Mouse (Mus musculus) large intestine, adult 2 months (tissue): Measurements from ENCODE around the gene Mapkapk2. TPM values are rescaled to one million over a fixed set of nuclear protein-coding genes. Genes with fewer than 3 reads are reported as not detected.
"Not testable (repeated sequence)": the region's sequence is repeated elsewhere in the genome, so short reads cannot be mapped to it uniquely, and the experiment has no call there.

Source experiments
- DNase-seq: peaks from one replicate; pipeline ENCODE4 v3.0.0-alpha.2; 2012; ENCODE audit warnings: low read depth, low spot score
- WGBS: fragments of 180-500 bp; shearing (Covaris S2); methylation state at CpG from one replicate; pipeline ENCODE4 v1.1.7; 2018; 5-methylcytosine and 5-hydroxymethylcytosine counted together
- polyA plus RNA-seq: library from polyadenylated mRNA; depleted of rRNA; stranded (reverse); fragments of >200 nt; gene quantifications from 2 replicates; pipeline ENCODE4 v1.2.3, GENCODE M21; 2012; rRNA removed

The Mapkapk2 gene
- 61.9 and 66.6 TPM in 2 replicates for polyA plus RNA-seq

GRCm38 (mm10) chr1:131097700-131098094 is at the start of gene Mapkapk2:
Mapkapk2 (minus strand) TSS chr1:131097826.
- WGBS: 1% methylated on average over 32 of the region's 32 CpGs
- peak; percentile 80 for DNase-seq

DNA sequence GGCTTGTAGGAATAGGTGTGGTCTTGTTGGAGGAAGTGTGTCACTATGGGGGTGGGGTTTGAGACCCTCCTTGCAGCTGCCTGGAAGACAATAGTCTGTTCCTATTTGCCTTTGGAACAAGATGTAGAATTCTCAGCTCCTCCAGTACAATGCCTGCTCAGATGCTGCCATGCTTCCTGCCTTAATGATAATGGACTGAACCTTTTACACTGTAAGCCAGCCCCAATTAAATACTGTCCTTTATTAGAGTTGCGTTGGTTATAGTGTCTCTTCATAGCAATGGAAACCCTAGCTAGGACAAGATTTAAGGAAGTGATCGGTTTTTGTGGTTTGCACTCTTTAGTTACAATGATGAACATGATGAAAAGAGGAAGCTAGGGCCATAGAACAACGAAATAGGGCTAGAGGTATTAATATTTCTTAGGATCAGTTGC is 48.6 kb upstream of the Mapkapk2 start:
- DNase-seq: no peak
- WGBS: 79% methylated on average over 3 of the region's 3 CpGs

DNA sequence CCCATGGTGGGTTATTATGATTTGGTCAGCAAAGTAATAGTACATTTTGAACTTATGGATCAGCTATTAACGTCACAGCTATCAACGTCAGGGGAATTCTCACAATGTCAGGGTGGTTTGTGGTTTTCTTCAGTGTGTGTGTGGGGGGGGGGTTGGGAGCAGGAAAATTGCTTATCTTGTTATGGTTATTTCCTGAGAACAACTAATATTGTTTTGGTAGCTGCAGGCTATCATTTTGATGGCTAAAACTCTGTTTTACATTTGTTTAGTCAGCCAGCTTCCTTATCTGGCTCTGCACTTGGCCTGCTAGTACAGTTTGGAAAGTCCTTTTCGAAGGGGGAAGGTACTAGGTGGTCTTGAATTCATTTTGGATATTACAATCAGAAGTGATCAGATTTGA is 47.6 kb upstream of the Mapkapk2 start:
- 95% methylated on average over 3 of the region's 3 CpGs for WGBS
- not testable (repeated sequence) for DNase-seq

DNA sequence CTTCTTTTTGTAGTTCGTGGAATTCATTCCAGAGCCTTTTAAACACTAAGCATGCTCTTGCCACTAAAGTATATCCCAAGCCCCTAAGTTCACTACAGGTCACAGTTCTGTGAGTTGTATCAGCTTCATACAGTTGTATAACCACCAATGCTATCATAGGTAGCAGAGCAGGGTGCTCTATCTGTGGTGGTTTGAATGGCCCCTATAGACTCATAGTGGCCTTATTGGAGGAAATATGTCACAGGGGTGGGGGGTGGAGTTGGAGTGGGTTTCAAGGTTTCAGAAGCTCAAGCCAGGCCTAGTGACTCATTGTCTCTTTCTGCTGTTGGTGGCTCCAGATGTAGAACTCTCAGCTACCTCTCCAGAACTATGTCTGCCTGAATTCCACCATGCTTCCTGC is 44.8 kb upstream of the Mapkapk2 start:
- DNase-seq: no peak
- WGBS: 79% methylated on average over 1 of the region's 1 CpGs

DNA sequence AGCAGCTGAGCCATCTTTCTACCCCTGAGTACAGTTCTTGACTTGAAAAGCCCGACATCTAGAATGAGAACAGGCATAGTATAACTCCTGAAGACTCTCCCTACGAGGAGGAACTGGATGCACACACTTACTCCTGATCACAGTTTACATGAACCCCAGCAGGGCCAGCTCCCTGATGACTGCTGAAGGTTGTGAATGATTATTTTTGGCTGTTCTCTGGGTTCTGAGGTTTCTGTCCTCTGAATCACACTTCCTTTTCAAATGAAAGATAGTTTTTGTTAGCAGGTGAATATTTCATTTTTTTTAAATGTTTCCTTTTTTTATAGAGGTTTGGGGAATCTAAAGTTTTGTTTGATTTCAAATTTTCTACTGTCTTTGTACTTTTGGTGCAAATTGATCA is 43.8 kb upstream of the Mapkapk2 start:
- 49% methylated on average over 2 of the region's 2 CpGs for WGBS
- no peak for DNase-seq

DNA sequence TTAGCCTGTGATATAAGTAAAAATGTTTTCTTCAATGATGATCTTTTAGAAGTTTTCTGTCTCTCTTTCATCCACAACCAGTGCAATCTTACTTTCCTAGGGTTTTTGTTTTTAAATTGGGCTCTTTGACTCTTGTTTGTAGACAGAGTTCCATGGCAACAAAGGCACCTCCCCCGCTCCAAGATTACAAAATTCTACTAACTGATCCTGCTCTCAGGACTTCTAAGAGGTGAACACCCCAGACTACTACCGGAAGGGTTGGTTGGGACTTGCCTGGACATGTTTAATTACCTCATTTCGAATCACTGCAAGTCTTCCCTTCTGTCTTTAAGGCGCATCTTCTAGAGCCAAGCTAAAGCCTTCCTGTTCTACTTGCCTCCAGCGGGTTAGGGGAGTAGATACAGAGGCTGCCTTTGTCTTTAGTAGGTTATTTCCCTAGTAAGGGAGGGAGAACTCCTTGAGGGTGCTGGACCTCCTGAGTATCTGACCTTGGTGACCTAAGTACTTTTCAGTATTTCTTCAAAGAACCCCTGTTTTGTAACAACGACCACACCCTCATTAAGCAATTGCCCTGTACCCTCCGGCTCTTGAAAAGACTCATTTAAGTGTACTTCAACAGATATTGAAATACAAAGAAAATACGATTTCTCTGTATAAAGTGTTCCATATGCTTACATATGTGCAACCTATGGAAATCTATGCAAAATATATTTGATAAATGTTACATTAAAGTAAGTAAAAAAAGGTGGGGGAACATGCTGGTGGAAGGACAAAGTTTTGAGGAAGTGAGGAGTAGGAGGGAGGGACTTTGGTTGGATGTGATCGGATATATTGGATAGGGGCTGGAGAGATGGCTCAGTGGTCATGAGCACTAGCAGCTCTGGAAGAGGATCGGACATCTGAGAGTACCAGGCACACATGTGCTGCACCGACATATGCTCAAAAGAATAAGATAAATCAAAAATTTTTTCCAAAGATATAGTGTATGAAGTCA is 41.8 kb upstream of the Mapkapk2 start:
- 44% methylated on average over 11 of the region's 11 CpGs for WGBS
- DNase-seq: no peak

- peak; percentile 76 for DNase-seq
- under 1% methylated on average over 49 of the region's 49 CpGs for WGBS
Measured at GRCm38 (mm10) chr1:131138191-131139016, 40.8 kb upstream of the Mapkapk2 start, which contains the start of gene Dyrk3. Dyrk3 (minus strand) TSS chr1:131138340.

DNA sequence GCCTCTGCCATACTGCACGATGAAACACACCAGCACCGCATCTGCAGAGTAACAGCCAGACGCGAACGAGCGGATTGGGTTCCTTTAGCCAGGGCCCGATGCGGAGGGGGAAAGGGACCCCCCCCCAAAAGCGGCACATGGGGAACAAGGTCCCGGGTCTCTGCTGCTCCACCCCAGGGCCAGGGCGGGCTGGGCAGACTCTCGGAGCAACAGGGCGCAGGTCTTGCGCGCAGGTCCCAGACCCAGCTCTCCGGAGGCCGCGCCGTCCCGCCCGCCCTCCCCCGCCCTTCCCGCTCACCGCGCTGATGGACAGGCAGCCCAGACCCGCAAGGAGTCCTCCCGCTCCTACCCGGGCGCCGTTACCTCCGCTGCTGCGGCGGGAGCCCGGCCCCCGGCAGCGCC is 40.1 kb upstream of the Mapkapk2 start:
- no peak for DNase-seq
- WGBS: 3% methylated on average over 35 of the region's 36 CpGs

GRCm38 (mm10) chr1:131137111-131137510 is 39.5 kb upstream of the Mapkapk2 start:
- WGBS: 42% methylated on average over 5 of the region's 5 CpGs
- no peak for DNase-seq

GRCm38 (mm10) chr1:131135960-131136629 is 38.5 kb upstream of the Mapkapk2 start:
- no peak for DNase-seq
- WGBS: 77% methylated on average over 10 of the region's 10 CpGs

GRCm38 (mm10) chr1:131134942-131135522 is 37.4 kb upstream of the Mapkapk2 start:
- WGBS: 67% methylated on average over 8 of the region's 8 CpGs
- no peak for DNase-seq

DNA sequence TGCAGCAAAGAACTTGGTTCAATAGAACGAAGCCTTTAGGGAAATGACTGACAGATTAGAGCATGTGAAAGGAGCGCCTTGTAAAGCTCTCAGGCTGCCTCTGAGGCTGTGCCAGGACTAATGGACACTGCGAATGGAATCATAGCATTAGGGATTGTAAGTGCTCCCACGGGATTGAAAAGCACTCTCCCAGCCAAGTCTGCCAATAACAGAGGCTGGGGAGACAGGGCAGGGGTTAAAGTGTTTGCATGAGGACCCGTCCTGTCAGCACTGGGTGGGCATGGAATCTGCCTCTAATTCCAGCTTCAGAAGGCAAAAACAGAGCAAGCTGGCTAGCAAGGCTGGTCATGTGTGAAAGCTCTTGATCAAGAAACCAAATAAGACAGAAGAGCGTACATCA is 36.6 kb upstream of the Mapkapk2 start:
- 83% methylated on average over 6 of the region's 6 CpGs for WGBS

DNA sequence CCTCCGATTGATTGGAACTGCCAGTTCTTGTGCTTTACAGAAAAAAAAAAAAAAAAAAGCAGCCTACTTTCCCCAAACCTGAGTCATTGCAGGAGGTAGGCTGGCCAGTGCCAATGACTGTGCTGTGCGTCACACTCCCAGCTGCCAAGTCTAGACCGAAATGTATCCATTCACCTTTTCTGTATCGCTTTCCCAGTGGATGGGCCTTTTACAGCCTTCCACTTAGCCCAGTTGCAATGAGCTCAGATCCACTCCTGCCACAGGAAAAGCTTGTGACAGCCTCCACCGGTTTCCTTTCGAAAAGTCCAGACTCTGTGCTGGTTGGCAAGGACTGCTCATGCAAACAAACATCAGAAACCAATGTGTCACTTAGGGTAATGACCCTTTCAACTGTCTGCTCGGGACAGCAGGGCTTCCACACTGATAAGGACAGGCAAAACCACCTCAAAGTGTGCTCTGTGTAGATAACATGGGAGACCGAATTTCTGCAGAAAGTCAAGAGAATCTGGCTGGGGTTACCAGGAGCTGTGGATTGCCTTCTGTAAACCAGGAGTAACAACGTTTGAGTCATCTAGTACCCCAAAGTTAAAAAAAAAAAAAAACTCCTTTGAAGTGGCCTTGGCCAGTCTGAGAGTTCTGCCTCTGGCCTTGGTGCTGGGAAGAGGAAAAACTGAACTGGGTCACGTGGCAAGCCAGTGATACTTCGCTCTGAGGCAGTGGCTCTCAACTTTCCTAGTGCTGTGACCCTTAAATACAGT is 28.5 kb upstream of the Mapkapk2 start:
- no peak for DNase-seq
- 50% methylated on average over 11 of the region's 11 CpGs for WGBS

More for the DNA sequence above, 36.6 kb upstream of the Mapkapk2 start:
- no peak for DNase-seq

DNA sequence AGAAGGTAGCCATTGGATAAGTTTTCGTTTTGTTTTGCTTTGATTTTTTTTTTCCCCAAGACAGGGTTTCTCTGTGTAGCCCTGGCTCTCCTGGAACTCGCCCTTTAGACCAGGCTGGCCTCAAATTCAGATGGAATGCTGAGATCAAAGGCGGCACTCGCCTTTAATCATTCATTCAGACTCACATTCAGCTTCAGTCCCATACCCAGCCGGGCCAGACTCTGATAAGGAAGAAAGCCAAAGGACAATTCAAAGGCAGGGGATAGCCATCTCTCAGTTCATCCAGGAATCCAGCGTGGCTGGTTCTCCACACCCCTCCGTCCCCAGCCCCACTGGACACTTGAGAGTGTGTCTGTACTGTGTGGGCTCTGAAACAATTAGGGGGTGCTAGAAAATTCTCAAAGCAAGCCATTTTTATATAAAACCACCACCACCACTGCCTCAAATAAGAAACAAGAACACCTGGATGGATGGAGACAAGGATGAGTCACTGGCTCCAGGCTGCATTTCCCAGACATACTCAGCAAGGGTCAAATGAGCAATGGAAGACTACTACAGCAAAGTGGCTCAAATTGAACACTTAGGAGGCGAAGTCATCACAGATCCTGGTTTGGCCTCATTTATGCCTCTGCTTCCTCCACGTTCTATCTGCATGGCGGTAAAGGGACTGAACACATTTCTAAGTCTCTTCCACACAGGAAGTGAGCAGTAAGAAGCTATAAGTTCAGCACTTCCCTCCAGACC is 26.1 kb upstream of the Mapkapk2 start:
- 45% methylated on average over 10 of the region's 10 CpGs for WGBS

GRCm38 (mm10) chr1:131121987-131122386 is 24.4 kb upstream of the Mapkapk2 start:
- WGBS: 46% methylated on average over 3 of the region's 3 CpGs
- no peak for DNase-seq

More for the DNA sequence above, 26.1 kb upstream of the Mapkapk2 start:
- no peak for DNase-seq

DNA sequence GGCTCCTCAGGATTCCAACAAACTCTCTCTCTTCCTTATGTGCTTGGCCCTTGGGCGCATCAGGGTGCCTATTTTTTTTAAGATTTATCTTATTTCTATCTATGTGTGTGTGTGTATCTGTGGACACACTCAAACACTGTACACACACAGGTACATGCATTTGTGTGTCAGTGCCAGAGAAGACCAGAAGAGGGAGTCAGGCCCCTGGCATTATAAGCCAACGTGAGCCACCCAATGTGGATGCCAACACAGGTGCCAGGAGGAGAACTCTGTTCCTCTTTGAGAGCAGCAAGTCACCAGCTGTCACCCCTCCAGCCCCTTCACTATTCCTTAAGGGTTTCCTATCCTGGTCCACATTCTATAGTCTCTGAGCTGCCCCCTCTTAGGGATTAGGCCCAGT is 21.4 kb upstream of the Mapkapk2 start:
- 49% methylated on average over 2 of the region's 2 CpGs for WGBS
- no peak for DNase-seq

DNA sequence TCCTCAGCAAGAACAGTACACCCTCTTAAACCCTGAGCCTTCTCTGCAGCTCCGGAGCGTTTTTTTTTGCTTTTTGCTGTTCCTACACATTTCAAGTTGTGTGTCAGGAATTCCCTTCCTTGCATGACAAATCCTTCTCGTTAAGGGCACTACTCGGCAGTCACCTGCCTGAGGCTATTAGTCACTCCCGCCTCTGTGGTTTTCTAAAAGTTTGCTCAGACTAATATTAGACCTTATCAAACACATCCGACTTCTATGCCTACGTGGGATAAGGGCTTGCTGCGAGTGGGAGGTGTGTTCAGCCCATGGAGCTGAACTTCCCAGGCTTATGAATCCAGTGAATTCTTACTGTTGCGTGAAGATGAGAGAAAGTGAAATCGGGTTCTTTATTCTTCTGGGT is 20.9 kb upstream of the Mapkapk2 start:
- 72% methylated on average over 10 of the region's 10 CpGs for WGBS
- no peak for DNase-seq

GRCm38 (mm10) chr1:131116430-131117011 is 18.9 kb upstream of the Mapkapk2 start:
- DNase-seq: no peak
- 77% methylated on average over 13 of the region's 13 CpGs for WGBS
